Mouse (Mus musculus): ENCODE measurements at regions not wholly inside any gene's neighbourhood (a gene's known extent, or its start where the extent isn't known, plus 50 kb on each side); places are given as distances from the start of the nearest gene placed in this dataset.

DNA sequence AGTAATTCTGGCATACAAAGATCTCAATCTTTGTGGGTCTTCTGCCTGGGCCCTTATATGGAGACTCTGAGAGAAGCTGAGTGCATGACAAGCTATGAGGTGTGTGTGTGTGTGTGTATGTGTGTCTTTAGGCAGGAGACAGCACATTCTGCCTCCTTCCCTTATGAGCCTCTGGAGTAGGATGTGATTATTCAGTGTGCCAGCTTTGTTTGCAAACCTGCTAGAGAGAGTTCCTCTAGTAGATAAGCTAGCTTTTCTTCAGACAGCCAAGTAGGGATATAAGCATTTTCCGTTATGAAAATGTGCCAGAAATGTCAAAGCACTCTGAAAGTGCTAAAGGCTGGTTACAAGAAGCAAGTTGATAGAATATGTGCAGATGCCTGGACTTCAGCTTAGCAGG lies 270.9 kb upstream of the Mmadhc start:
- in situ Hi-C loops (cut with MboI, MseI) = no loop called here

DNA sequence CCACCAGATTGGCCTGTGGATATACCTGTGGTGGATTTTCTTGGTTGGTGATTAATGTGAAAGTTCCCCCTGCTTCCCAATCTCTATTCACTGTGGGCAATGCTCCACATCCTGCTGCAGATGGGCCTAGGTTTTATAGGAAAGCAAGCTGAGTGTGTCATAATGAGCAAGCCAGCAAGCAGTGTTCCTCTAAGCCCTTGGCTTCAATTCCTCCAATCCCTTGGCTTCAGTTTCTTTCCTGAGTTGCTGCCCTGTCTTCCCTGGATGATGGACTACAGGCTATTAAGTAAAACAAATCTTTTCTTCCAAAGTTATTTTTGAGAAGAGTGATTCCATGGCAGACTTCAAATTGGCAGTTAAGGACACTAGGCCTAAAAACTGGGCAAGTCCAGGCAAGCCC lies 257.4 kb upstream of the Mmadhc start:
- in situ Hi-C loops (cut with MboI, MseI) = no loop called here

DNA sequence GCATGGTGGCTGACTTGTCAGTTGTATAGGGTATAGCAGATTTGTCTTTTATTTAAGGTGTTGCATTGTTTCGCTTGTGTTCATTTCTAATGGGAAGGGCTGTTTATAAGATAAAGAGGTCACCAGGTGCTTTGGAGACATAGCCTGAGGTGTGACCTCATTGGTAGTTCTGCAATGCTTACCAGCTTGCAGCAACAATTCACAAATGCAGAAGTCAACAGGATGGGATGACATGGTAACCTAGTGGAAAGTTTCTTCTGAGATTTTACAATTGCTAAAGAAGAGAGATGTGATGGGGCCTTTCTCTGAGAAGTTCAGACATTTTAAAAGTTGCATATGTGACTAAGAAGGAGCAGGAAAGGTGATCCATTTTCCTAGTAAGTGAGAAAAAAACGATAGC lies 255.8 kb upstream of the Mmadhc start:
- in situ Hi-C loops (cut with MboI, MseI) = no loop called here

DNA sequence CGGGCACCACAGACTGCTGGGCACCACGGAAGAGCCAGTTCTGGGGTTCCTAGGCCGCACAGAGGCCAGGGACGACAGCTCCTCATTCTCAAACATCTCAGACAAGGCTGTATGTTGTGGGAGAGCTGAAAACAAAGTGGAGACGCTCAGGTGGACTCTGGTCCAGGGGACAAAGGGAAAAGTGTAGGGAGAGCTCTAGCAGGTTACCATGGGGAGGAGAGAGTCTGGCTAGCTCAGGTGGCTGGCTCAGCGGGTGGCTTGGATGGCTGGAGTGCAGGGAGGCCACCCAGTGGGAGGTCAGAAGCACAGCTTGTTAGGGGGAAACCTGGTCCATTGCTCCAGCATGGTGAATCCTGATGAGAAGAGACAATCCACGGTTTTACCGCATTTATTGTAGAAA lies 253.3 kb upstream of the Mmadhc start:
- in situ Hi-C loops (cut with MboI, MseI) = no loop called here

GRCm38 (mm10) chr2:50539741-50540441 lies 243.3 kb upstream of the Mmadhc start:
- in situ Hi-C loops (cut with MboI, MseI) = no loop called here

- in situ Hi-C loops (cut with MboI, MseI) = no loop called here
Measured at GRCm38 (mm10) chr2:50538068-50538467, 241.5 kb upstream of the Mmadhc start.

- in situ Hi-C loops (cut with MboI, MseI) = no loop called here
Measured at GRCm38 (mm10) chr2:50535085-50535878, 238.7 kb upstream of the Mmadhc start.

- in situ Hi-C loops (cut with MboI, MseI) = no loop called here
Measured at GRCm38 (mm10) chr2:50533702-50534101, 237.1 kb upstream of the Mmadhc start.

- in situ Hi-C loops (cut with MboI, MseI) = no loop called here
Measured at GRCm38 (mm10) chr2:50527425-50527824, 230.8 kb upstream of the Mmadhc start.

DNA sequence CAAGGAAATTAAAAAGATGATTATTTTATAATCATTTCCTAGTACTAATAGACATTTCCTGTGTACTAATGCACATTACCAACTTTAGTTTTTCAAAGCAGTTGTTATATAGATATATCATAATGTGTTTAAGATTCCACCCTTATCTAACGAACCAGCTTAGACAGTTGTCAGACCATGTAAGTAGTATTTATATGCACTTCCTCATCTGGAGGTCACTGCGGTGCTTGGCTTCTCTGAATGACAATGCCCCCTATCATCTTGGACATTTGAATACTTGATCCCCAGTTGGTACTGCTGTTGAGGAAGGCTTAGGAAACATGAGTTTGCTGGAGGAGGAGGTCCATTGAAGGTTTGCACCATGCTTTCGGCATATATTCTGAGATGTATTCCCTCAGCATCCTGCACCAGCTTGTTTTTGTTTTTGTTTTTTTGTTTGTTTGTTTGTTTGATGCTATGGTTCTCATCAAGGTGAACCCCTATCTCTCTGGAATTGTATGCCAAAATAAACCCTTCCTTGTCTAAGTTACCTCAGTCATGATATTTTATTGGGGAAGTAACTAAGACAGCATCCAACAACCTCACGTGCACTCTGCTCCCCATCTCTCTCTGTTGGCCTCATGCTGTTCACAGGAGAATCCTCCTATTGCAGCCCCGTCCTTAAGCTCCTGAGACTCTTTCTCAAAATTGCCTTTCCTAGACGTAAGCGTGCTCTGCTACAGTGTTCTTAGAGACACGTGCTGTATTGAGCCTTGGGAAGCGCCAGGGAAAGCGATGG lies 228.4 kb upstream of the Mmadhc start:
- in situ Hi-C loops (cut with MboI, MseI) = no loop called here

GRCm38 (mm10) chr2:50520169-50520568 lies 223.6 kb upstream of the Mmadhc start:
- in situ Hi-C loops (cut with MboI, MseI) = no loop called here

GRCm38 (mm10) chr2:50519129-50519504 lies 222.5 kb upstream of the Mmadhc start:
- in situ Hi-C loops (cut with MboI, MseI) = no loop called here

GRCm38 (mm10) chr2:50518371-50519128 lies 221.9 kb upstream of the Mmadhc start:
- in situ Hi-C loops (cut with MboI, MseI) = no loop called here

GRCm38 (mm10) chr2:50513276-50513675 lies 216.7 kb upstream of the Mmadhc start:
- in situ Hi-C loops (cut with MboI, MseI) = no loop called here

DNA sequence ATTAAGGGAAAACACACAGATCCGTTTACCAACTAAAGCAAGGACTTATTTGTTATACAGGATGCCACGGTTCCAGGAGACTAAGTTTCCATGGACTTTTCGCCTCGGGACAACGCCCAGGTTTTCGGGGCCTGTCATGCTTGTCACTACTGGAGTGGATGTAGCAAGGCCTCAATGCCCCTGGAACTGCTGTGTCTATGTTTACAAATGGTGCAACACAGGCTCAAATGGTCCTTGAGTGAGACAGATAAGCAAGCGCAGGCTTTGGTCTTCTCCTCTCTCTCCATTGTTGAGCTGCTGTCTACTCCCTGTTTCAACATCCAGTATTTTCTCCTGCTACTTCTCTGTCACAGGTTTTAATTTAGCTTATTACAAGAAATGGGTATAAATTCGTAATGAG lies 202.1 kb upstream of the Mmadhc start:
- in situ Hi-C loops (cut with MboI, MseI) = no loop called here

DNA sequence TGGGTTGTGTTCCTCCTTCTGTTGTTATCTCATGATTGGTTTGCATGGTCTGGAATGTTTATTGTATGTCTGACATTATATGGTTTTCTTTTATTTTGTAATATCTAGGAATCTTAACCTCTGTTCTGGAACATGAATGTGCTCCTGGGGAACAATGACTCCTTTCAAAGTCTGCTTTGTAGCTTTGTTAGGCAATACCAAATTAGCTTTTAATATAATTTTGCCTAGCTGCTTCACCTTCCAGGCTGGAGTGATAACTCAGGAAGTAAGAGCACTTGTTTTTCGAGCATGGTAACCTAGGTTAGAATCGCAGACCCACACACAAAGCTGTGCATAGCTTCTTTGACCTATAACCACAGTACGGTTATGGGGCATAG lies 199.4 kb upstream of the Mmadhc start:
- in situ Hi-C loops (cut with MboI, MseI) = no loop called here

- in situ Hi-C loops (cut with MboI, MseI) = no loop called here
Measured at GRCm38 (mm10) chr2:50495141-50496056, 198.8 kb upstream of the Mmadhc start.

DNA sequence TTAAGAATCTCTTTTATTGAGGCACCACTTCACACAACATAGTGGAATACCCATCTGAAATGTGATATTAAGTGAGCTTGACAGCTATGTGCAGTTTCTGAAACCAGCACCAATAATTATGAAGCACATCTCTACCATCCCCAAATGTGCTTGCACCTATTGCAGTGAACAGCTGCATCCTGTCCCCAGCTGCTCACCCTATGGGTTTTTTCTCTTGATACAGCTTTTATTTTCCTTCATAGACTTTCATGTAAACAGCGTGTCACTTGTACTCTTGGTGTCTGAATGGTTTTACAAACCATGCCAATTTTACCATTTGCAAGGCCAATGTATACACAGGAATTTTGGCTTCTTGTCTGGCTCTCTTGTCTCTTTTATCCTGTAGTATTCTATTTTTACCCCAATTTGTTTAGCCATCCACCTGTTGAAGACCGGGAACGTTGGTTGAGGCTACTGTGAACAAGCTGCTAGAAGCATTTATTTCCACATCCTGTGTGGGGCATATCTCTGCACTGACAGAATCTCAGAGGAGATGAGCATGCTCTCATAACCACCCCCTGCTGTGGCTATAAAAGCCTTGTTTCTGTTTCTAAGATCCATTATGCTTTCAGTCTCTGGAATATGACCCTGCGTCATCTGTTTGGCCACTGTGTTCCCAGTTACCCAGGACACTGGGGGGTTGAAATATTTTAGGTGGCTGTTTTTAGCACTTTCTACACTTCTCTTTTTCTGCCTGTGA lies 197.2 kb upstream of the Mmadhc start:
- in situ Hi-C loops (cut with MboI, MseI) = no loop called here

DNA sequence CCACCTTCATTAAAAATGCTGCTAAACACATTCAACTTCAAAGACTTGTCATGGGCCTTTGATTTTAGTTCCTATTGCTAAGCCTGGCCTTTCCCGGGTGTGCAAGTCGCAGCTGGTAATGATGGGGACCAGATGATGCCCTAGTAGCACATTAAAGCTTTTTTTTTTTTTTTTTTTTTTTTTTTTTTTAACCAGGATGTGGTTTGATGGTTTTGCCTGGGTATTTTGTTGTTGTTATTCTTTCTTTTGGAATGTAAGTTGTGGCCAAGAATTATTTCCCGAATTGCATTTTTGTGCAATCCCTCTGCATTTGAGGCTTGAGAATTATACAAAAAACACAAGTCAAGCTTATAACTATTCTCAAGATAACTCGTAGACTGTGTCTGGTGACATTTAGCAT lies 167.2 kb upstream of the Mmadhc start:
- in situ Hi-C loops (cut with MboI, MseI) = loop anchor here (10.0 kb wide), 1 partner anchor 621 kb away; no protein-coding TSS in a partner anchor

DNA sequence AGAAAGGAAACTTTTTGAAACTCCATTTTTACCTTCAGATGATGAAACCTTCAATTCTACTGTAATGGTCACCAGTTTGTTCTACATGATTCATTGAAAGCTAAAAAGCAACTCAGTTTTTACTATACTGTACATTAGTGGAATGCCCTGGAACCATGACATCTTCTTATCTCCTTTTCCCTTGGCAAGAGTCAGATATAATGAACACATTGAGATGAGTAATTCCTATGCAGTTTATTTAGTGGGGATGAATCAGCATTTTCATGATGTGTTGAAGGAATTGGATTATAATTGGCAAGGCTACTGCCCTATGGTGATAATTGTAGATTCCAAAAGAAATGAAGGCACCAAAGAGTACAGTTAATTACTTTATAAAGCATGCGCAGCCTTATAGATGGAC lies 165.8 kb upstream of the Mmadhc start:
- in situ Hi-C loops (cut with MboI, MseI) = loop anchor here (10.0 kb wide), 1 partner anchor 622 kb away; no protein-coding TSS in a partner anchor

Data from T-helper 1 cell (primary cell).